Mouse (Mus musculus): ENCODE results near the gene Capn11.

Capn11 gene

DNA sequence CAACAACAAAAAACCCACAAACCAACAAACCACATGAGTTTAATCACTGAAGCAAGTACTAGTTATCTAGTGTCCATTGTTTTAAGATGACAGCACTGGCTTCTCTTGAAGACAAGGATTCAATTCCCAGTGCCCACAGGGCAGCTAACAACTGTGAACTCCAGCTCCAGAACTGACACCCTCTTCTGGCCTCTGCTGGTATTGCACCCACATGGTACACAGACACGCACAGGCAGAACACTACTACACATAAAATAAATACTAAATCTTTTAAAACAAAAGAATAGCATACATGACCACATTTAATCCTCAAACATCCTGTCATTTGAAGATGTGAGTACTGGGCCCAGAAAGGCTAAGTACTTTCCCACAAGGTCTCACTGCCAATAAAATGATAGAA, 22.5 kb upstream of the Capn11 start:
- no peak for DNase-seq

DNA sequence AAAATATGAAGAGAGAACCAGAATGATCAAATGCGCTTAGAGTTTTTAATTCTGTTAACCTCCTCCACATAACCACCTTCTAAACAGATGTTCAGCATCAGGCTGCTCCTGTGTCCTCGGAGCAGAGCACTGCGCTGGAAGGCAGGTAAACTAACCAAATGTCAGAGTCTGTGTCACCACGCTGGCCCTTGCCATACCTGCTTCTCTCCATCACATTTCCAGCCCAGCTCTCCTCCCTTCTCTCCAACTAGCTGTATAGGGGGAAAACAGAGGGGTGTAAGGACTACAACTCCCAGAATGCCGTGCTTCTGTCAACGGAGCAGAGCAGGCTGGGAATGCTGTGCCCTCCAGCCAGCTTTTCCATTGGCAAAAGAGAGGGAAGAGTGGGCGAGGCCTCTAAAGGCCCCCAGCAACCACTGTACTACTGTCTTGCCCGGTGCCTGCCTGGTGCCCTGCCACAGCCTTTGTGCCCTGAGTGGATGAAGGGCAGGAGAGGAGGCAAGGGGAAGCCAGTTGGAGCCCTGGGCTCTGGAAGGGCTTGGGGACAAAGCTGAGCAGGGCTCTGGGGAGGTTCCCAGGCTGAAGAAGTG, 21.4 kb upstream of the Capn11 start:
- DNase-seq, result peak; percentile 59 to 78

DNA sequence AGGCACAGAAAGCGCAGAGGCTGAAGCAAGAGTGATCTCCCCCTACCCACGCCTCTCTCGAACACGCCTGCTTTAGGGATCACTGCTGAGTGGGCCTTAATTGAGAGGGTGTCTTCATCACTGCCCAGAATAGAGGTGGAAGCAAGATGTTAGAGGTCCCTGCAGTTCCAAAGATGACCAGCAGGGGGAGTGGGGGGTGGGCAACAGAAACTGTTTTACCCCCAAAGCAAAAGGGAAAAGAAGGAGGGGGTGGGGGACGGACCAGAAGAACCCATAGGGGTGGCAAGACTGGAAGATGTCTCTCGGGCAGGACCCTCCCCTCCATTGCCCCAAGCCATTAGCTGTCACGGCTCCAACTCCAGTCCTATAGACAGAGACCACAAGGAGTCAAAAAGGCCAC, 19.0 kb upstream of the Capn11 start:
- DNase-seq, result peak; percentile 62 to 70

DNA sequence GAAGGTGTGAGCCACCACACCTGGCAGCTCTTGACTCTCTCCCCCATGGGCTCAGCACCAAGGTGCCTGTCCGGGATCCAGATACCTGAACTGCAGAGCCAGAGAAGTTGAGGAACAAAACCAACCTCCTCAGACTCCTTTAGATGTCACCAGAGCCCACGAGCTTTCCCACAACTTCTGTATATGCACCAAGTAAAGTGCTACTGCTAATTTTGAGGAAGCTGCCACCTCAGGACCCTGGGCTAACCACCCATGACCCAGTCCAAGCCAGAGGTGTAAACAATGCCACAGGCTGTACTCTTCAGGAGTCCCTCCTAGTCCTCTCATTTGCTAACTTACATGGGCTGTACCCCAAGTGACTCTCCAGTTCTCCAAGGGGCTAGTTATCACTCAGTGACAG, 13.5 kb upstream of the Capn11 start:
- DNase-seq, result no peak

DNA sequence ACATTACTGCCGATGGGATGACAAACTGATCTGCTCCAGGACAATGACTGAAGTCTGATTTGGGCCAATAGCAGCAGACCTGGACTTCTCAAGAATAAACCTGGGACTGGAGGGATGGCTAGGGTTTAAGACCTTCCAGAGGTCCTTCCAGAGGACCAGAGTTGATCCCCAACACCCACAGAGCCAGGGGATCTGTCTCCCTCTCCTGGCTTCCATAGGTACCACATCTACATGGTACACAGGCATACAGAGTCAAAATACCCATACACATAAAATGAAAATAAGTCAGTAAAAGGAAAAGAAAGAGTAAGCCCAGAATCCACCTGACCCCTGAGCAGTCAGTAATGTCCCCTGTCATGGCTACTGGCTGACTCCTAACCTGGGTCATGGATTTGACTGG, 12.7 kb upstream of the Capn11 start:
- no peak for DNase-seq

DNA sequence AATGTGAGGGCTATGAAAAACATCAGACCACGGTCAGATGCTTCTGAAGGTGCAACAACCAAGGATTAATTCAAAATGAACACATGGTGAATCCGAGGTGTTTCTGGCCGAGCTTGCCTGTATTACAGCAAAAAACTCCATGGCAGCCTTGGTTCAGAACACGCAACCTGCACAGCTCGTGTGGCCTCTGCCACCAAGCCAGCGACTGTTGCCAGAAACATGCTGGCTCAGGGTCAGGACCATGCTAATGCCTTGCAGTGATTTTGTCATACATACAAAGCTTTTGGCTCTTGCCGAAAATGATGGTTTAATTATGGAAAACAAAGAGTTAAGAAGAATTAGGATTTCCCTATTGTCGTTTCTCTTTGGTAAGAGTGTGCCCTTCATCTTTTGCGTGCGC, 8.9 kb upstream of the Capn11 start:
- no peak for DNase-seq

DNA sequence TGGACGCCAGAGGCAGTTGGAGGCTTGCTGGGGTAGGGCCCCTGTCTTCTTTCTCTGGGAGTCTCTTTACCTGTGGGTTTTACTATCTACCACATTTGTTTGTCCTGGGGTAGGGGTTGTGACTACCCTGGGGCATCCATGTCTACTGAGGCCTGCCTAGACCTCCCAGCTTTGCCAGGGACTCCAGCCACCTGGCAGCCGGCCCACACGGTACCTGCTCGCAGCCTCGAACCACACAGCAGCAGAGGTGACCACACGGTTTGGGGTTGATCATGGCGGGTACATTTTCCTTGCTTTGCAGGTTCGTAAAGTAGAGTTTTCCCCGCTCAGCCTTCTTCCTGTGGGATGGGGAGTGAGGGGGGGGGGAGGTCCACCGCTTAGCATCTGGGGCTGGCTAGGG, 8.4 kb upstream of the Capn11 start:
- DNase-seq, result no peak

DNA sequence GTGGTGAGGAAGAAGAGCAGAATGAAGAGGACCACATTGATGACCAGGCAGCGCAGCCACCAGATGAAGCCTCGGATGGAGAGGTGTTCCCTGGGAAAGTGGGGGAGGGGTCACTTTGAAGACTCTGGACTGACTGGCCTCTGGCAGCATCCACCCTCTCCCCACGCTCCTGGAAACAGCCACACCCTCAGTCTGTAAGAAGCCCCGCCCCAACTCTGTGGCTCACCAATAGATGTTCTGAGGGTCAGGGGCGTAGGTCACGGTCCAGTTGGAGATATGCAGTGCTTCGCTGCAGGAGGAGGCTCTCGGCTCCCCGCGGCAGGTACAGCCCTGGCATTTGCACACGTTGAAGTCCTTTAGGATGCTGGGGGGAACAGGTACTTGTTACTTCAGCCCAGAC, 7.0 kb upstream of the Capn11 start:
- no peak for DNase-seq

DNA sequence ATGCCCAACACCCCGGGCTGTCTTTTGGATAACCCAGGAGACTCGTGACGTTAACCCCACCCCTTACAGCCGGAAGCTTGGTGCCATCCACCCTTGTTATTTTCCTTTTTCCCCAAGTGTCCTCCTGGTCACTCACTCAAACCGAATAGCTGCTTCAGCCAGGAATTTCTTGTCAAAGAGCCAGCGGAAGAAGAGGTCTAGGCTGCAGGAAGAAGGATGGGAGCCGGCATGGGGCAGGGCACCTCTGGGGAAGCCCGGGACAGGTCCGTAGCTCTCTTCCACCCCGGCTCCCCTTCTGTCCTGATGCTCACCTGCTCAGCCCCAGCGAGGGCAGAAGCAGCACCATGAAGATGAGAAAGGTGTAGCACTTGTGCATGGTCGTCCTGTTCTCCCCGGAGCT, 5.5 kb upstream of the Capn11 start:
- DNase-seq, result no peak

DNA sequence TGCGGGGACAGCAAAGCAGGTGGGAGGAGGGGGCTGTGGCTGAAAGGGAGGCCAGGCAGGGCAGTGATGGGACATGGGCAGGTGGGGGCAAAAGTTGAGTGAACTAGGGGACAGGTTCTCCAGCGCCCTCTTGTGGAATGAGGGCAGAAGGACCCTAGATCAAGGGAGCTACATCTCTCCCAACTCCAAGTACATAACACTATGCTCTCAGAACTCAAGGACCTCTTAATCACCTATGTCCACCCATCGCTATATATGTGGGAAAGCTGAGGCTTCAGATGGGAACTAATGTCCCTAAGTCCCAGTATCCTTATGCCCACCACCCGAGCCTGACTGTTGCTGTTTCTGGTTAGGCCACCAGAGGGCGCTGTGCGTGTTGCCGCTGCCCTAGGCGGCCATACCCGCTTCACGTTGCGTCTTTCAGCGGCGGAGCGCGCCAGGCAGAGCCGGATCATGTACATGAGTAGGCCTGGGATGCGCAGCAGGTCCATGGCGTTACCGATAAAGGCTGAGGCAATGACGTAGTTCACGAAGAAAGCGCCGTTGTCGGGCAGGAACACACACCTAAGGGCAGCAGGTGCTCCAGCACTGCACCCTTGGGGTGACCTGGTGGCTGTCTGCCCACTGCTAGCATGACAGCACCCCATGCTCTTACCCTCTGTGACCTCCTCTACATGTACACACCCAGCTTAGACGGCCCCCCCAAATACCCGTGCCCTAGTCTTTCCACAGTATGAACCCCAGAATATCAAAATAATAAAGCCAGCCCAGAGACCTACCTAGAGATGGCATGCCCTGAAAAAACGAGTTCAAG, 4.2 kb upstream of the Capn11 start:
- DNase-seq, result peak; percentile 77 to 86

DNA sequence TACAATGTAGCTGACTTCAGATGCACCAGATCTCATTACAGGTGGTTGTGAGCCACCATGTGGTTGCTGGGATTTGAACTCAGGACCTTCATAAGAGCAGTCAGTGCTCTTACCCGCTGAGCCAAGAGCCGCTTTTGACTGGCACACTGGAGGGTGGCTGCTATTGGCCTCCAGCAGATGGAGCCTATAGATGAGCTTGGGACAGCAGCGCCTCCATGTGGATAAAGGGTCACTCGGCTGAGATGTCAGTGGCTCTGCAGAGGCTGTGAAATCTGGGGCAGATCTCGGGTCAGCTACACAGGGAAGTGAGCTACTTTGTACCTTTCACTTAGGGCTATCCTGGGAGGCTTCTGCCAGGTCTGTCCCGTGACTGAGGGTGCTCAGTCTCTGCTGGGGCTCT, 3.3 kb downstream of the Capn11 start:
- DNase-seq, result peak in 1 of 2 experiments; percentile 38

DNA sequence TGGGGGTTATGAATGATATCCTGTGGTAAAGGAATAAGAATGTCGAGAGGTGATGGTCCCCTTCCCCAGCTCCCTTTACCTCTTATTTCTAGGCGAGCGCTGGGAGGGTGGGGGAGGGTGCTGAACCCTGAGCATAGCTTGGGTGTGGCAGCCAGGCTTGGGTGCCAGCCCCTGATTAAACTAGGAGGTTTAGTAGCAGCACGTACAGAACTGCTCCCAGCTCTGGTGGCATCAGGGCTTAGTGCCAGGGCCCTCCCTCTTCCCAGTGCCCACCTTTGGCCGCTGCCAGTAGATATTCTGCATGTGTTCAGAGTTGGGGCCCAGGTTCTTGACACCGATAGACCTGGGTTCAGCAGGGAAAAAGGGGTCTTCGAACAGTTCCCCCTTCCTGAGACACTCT, 5.9 kb downstream of the Capn11 start:
- no peak for DNase-seq

DNA sequence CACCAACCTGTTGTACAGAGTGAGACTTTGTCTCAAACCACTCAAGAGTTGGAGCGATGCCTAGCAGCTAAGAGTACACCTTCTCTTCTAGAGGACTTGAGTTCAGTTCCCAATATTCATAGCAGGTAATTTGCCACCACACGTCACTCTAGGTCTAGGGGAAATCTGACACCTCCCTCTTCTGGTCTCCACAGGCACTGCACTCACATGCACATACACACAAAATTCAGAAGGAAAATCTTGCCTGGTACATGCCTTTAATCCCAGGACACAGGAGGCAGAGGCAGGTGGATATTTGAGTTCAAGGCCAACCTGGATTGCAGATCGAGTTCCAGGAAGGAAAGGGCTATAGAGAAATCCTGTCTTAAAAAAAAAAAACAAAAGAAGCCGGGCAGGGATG, 14.9 kb downstream of the Capn11 start:
- no peak for DNase-seq

DNA sequence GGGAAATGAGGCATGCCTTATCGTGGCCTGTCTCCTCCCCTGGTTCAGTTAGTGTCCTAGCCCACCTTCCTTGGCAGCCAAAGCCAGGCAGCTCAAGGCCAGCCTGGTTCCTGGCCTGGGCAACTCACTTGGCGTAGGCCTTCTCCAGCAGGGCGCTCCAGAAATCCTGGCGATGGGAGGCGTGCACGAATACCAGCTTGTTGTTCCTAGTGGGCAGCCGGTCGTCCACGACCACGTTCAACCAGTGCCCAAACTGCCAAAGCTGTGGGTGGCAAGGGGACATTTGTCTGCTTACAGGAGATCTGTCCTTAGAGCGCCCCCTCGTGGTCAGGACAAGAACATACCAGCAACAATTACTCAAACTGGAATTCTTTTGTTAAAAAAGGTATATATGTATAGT, 16.4 kb downstream of the Capn11 start:
- DNase-seq, result peak; percentile 74 to 85

DNA sequence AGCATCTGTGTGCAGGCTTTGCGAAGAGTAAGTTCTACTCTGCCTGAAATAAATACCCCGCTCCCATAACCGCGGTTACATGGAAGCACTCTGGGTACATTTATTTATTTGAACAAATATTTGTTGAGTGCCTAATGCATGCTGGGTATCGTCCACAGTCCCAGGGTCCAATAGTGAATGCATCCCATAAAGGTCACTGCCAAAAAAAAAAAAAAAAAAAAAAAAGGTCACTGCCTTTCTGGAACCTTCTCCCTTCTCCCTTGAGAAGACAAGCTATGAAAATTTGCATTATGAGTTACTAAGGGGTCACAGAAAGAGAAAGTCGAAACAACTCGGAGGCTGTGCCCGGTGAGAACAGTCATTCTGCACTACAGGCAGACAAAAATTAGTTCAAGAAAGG, 17.1 kb downstream of the Capn11 start:
- no peak for DNase-seq

DNA sequence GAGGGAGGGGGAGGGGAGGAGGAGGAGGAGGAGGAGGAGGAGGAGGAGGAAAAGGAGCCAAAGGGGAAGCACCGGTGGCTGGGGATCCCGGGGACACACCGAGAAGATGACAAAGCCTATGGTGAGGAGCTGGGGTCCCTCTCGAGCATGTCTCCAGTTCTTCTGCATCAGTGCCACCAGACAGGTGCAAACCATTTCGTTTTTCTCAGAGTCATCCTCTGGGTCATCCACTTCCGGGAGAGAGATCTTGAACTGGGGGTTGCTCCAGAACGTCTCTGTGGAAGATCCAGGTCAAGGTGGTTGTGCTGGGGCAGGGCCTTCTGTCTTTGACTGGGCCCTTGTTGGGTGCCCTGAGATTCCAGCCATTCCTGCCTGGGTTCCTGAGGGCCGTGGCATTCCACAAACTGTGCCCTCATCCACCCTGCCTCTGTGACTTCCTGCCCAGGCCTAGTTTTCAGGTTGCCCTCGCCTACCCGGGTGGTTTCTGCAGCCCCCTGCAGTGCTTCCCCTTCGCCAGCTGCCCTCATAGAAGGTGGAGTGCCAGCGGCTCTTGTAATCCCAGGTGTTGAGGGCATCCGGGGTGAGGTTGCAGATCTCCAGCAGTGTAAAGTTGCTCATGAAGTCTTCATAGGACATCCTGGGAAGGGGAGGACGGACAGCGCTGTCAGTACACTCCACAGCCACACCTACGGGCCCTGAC, 20.4 kb downstream of the Capn11 start:
- no peak for DNase-seq

DNA sequence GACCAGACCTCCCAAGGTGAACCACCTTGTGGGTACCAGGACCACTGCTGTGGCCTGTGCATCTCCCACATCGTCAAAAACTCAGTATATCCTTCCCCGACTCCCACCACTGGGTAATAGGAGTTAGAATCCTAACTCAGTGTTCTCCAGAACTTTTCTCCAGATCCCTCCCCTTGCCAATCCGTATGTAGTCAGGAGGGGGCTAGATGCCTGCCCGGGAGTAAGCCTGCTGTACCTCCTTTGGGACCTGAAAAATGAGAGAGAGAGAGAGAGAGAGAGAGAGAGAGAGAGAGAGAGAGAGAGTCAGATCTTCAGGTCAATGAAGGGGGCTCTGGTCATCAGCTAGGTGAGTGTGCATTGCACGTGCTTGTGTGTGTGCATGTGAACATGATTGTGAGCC, 25.1 kb downstream of the Capn11 start:
- no peak for DNase-seq

DNA sequence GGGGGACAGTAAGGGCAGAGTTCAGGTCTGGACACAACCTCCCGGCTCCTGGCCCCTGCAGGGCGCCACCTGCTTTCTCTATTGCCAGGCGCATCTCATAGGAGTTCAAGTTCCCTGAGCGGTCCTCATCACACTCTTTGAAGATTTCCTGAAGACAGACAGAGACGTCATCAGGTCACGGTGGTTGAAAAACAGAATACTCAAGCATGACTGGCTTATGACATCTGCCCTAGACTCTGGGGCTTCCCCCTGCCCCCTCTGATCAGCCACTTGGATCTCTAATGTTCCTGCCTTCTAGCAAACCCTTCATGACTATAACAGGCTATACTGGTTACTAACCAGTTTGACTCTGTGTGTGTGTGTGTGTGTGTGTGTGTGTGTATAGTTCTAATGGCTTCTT, 27.2 kb downstream of the Capn11 start:
- DNase-seq, result no peak

DNA sequence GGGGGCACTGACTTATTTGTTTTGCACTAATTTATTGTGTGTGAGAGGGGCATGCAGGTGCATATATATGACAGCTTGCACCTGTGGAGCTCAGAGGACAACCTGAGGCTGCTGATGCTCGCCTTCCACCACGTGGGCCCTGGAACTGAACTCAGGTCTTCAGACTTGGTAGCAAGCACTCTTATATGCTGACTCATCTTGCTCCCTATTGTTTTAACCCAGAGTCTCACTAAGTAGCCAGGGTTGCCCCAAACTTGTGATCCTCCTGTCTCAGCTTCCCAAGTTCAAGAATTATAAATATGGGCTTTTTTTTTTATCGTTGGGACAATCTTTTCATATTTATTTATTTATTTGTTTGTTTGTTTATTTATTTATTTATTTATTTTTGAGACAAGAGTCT, 28.1 kb downstream of the Capn11 start:
- no peak for DNase-seq

DNA sequence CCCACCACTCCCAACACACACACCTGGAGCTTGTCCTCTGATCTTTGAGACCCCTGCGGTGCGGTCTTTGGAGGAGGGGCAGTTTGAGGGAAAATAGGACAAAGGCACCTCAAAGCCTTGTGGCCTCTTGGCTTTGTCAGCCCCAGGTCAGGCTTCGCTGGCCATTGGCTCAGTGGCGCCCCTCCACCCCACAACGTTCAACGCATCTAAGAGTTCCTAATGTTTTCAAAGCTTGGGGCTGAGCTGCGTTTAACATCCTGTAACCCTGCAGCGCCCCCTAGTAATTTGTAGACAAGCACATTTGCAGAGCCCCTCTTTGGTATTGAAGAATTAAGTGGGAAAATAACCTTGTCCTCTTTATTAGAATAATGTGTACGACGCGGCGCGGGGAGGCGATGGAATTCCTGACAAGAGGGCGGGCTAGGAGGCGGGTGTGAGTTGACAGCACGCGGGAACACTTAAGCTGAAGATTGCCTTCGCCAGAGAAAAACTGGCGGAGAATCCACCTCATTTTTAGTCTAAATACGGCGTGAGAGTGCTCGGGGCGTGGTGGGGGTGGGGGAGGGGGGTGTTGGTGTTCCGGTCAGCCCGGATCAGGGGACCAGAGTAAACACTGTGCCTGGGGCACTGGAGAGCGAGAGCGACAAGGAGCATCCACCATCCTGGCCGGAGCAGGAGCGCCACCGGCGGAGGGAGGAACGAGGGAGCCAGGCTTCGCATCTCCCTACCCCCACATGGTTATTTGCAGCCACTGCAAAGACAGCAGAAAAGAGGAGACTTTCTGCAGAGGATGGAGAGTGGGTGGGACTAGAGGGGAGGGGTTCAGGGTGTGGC, 29.0 kb downstream of the Capn11 start:
- DNase-seq, result peak; percentile 79 to 86

DNA sequence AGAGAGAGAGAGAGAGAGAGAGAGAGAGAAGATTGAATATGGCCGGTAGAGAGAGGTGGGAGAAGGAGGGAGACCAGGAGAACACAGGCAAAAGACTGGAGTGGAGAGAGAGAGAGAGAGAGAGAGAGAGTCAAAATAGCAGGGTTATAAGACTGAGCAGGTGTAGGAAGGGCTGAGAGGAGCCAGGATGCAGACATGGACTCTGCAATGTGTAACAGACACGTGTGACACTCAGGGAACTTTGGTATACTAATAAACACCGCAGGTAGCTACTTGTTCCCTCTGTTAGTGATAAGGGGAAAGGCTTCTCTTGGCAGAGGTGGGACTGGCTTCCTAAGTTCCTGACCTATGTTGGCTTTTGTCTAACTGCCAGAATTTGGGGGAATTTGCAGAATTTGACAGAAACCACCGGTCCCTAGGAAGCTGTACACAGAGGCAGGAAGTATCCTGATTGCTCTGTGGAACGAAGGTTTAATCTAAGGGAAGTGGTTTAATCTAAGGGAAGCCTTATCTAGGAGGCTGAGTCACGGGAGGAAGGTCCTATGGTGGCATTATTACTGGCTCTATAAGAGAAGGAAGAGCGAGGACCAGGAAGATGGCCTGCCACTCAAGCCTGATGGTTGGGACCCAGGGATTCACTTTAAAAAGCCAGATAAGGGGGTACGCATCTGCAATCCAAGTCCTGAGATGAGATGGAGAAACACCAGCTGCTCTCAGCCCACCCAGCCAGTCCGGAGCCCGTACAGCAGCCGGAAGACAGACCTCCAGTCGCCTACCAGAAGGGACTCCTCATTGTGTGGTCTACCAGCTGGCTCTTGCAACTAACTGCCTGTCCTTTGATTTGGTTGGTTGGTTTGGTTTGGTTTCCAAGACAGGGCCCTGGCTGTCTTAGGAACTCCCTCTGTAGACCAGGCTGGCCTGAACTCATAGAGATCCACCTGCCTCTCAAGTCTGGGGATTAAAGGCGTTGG, 30.0 kb downstream of the Capn11 start:
- DNase-seq, result no peak

DNA sequence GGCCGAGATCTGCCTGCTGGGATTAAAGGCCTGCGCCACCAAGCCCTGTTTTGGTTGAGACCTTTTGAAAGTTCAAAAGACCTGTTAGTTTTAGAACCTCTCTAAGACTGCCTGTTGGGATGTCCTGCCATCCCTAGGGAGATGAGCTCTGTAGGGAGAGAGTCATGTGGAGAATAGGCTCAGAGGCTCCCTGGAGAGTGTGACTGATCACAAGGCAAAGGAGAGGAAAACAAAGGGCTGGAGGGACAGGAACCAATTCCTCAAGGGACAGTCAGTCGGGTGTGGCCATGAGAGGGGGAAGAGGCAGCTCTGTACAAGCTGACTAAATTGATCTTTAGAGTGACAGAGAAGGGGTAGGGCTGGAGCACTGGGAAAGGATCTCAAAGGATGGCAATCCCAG, 31.0 kb downstream of the Capn11 start:
- DNase-seq, result no peak

All from cerebellum, adult 18-20 months (tissue).